Mouse (Mus musculus) left cerebral cortex, adult 18-20 months (tissue): ENCODE measurements around the gene Tnfaip6. TPM values are rescaled to one million over a fixed set of nuclear protein-coding genes. Genes with fewer than 3 reads are reported as not detected.

Experiments
- DNase-seq, 2 experiments: peaks; one replicate each; pipeline ENCODE4 v3.0.0; 2021 to 2022; ENCODE audit warnings: low spot score in 2 of 2, mixed read lengths in 1 of 2
- total RNA-seq, 2 experiments: library from RNA; stranded (reverse); gene quantifications; 2 replicates each; pipeline ENCODE4 v1.2.3; 2021

Tnfaip6 gene
- total RNA-seq, 2 experiments from 2014 or later: 6.0 to 10.3 TPM

DNA sequence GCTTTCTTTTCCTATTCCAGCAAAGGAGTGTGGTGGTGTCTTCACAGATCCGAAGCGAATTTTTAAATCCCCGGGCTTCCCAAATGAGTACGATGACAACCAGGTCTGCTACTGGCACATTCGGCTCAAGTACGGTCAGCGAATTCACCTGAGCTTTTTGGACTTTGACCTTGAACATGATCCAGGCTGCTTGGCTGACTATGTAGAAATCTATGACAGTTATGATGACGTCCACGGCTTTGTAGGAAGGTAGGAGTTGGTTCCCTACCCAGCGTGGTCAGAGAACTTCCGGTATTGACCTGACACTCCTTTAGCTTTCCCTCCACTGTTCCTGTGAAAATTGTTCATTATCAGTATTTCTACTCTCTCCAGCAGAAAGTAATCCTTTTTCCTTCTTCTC, 13.0 kb downstream of the Tnfaip6 start:
- DNase-seq: no peak

DNA sequence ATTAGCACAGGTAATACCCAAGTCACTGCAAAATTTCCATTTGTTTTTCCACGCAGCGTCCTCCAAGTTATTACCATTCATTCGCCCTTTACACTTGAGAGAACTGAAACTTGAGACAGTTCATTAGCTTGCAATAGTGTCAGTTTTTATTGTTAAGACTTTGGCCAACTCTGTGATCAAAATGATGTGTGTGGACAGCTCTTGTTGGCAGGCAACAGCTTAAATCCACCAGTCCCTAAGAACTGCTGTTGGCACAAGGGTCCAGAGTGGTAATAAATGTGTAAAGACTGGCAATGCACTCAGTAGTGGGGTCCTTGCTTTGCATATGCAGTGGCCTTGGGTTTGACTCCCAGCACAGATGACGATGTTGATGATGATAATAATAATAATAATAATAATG, 14.5 kb downstream of the Tnfaip6 start:
- DNase-seq: no peak

DNA sequence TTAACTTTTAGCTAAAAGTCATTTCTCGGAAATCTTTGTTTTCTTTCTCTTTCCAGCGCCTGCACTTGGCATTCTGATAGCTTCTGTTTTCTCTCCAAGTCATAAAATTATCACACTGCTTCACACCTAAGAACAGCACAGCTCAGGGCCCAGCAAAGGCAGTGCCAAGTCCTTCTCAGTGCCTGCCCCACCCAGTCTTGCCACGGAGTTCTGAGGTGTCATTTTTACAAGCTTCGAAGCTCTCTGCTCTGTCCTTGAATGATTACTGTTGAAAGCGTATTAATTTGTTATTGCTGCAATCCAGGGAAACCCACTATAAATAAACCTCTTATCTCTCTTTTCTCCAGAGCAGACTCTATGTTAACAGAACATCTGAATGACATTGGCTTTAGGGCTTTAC, 15.7 kb downstream of the Tnfaip6 start:
- no peak for DNase-seq

DNA sequence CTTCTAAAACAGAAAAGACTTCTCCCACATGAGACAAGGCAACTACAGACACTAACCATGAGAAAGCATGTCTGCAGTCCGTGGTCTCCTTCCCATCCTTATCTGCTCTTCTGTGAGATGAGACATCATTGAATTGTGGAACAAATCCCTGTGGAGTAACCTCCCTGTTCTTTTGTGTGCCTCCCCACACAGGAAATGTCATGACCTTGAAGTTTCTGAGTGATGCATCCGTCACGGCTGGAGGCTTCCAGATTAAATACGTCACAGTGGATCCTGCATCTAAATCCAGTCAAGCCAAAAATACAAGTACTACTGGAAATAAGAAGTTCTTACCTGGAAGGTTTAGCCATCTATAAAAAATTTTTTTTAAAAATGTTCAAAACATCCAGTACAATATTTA, 17.8 kb downstream of the Tnfaip6 start:
- no peak for DNase-seq

DNA sequence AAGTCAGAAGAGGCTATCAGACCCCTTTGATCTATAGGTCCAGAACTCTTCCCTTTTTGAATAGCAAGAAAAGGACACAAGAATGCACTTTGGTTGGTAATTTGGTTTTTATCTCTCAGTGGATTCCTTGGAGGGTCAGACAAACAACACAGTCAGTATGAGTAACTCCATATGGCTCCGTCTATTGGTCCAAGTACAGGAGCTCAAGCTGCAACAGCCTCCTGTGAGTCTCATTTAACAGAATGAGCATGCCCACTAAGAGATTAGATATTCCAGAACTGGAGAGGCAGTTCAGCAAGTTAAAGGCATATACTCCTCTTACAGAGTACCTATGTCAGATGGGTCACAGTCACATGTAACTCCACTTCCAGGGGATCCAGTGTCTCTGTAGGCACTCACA, 19.3 kb downstream of the Tnfaip6 start:
- no peak for DNase-seq

DNA sequence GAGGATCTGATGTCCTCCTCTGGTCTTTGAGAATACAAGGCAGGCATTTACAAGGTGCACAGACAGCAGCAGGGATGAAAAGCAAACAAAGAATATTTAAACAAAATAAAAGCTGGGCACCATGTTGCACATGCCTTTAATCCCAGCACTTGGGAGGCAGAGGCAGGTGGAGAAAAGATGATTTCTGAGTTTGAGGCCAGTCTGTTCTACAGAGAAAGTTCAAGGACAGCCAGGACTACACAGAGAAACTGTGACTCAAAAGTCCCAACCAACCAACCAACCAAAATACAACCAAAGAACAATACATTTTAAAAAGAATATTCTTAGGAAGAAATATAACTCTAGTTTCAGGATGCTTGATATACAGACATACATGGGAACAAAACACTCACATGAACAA, 19.9 kb downstream of the Tnfaip6 start:
- no peak for DNase-seq

DNA sequence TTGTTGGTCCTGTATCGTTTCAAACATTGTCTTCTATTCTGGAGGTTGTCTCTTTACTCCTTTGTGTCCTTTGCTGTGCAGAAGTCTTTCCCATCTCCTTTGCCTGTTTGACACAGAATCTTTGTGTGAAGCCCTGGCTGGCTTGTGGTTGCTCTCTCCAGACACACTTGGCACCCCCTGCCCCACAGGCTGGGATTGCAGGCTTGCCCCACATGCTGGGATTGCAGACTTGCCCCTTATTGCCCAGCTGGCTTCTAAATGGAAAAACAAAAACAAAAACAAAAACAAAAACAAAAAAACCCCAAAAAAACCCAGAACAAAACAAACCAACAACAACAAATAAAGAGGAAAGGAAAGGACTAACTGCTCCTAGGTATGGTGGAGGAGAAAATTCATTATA, 30.8 kb downstream of the Tnfaip6 start:
- DNase-seq: no peak

DNA sequence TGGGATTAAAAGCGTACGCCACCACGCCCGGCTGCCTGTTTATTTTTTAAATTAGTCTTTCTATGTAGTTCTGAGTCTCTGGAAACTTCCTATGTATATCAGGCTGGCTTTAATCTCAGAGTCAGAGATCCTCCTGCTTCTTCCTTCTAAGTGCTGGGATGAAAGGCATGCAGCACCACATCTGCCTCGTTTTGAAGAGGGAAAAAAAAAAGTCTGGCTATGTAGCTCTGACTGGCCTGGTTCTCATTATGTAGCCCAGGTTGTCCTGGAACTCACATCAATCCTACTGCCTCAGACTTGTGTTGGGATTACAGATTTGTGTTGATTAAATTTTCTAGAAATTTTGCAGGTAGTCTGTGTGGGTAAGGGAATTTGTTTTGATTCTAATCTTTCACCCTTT, 33.0 kb downstream of the Tnfaip6 start:
- no peak for DNase-seq

DNA sequence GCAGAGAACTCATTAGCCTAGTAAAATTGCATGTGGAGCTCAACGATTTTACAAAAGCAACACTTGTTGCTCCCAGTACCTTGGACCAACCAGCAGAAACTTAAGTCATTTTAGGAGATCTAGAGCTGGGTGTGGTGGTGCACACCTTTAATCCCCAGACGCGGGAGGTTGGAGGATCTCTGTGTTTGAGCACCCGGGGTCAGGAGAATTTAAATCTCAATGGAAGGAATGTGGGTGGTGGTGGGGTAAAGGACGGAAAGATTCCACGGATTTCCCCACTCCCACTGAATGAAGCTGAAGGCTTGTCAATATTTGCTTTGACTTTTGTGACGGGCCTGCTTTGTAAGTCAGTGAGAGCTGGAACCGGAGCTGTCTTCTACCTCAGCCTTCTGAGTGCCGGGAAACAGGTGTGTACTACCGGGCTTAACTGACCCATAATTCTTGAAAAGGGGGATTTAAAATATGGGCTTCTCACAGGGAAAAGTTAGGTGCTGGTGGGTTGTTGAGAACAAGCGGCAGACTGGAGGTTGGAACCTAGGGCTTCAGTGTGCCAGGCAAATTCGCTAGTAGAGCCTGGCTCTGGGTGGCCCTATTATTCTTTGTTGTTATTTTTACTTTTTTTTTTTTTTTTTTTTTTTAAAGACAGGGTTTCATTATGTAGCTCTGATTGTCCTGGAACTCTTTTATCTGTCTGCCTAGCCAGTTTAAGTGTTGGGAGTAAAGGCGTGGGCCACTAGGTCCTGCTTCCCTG, 33.6 kb downstream of the Tnfaip6 start:
- DNase-seq: no peak

DNA sequence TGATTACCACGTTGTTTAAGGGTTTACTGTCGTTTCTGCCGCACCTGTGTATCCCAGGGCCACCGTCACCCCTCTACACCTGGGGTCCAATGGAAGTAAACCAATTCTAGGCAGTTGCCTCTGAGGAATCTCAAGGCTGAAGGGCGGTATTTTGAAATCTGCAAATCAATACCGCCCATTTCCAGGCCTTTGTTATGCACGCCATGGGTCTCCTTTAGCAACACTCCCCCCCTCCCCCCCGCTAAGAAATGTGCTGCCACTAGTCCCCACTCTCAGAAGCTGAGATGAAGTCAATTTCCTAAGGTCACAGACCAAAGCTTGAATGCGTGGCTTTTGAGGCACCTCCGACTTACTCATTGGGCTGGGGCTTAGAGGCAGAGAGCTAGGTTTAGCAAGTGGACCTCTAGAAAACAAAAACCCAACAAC, 34.3 kb downstream of the Tnfaip6 start:
- no peak for DNase-seq

DNA sequence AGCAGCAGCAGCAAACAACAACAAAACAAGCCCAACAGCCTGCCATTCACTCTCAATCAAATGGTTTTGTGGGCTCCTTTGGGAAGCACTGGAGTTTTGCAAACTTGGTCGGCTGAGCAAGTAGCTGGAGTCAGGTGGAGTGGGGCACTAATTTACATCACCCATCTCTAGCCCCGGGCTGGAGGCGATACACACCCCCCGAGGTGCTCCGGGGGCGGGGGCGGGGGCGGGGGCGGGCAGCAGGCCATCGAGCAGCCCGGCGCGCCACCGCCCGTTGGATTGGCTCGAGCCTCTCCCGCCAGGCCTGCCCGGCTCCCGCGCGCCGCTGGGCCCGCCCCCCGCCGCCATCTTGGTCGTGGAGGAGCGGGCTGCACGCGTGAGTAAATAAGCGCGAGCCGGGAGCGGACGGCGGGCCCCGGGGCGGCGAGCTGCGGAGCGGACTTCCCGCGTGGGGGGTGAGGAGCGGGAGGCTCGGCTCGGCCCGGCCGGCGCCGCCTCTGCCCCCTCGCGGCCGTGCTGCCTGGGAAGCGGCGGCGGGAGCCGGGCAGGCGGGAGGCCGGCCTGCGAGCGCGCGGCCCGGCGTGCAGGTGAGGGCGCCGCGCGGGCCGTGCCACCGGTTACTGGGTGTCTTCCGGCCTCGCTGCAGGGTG, 34.8 kb downstream of the Tnfaip6 start, which contains the start of gene Rif1:
TSS of gene Rif1 (plus strand) at position 342 of the 650 bp plus-strand sequence.
- peak; percentile 81 to 85 for DNase-seq

DNA sequence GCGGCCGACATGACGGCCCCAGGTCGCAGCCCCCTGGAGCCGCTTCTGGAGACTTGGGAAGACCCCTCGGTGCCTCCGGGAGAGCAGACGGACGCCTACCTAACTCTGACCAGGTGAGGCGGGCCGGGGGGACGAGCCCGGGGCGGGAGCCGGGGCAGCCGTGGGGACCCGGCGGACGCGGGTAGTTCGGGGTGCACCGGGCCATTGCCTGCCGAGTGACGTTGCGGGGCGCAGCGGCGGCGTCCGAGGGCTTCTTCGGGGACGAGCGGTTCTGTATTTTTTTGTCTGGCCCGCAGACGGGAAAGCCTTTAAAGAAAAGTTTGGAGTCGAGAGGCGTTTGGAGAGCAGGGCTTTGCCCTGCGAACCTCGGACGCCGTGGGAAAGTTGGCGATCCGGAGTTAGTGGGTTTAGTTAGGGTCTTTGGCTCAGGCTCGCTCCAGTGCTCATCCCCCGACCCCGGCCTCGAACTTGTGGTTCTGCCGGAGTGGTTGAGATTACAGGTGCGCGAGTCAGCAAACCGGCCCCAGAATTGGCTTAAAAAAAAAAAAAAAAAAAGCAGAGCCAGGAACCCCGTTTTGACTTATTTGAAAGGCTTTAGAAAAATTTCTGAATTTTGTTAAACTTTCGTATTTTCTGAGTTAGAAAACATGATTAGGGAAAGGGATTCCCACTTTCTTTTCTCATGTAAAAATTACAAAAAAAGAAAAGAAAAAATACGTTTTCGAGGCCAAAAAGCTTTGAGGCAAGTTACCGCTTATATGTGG, 35.5 kb downstream of the Tnfaip6 start:
- DNase-seq: peak in 1 of 2 experiments; percentile 24

DNA sequence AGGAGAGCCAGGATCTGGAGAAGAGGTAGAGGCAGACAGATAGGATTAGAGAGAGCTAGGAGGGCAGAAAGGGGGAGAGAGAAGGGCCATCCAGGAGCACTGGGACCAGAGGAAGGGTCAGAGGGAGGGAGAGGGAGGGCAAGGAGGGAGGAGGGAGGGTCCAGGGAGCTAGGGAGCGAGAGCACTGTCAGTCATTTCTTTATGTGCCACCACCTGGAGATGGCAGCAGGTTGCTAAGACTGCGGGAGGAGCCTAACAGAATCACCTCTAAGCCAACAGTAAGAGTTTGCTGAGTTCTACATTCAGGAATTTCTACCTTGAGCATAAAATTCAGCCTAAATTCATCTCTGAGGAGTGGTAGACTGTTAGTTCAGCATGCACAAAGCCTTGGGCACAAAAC, 40.9 kb downstream of the Tnfaip6 start:
- no peak for DNase-seq

DNA sequence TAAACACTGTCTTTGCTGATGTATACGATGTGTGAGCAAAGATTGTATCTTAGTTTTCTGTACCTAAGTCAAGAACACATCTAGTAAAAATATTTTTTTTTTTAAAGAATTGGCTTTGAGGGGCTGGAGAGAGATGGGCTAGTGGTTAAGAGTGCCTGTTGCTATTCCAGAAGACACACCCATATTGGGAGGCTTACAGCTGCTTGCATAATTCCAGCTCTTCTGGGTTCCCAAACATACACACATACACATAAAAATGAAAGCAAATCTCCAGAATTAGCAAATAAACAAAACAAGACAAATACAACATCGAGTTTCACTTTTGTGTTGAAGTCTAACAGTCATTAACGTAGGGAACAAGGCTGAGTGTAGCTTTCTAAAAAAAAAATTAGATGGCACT, 46.2 kb downstream of the Tnfaip6 start:
- DNase-seq: no peak

DNA sequence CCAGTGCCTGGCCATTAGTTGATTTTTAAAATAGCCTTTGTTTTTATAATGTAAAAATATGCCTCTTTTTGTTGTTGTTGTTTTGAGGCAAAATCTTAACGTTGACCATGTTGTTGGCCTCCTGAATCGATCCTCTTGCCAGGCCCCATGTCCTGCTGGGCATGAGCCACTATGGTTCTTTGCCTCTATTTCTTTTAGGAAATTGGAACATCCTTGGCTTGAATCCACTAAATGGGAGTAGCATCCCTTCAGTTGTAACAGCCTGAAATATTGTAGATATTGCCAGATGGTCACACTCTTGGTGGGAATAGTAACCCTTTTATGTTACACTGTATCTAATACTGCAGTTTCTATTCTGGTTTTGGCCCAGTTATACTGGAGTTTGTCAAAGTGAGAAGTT, 46.8 kb downstream of the Tnfaip6 start:
- DNase-seq: no peak

Other genes with a start within 250 kb of the Tnfaip6 start
- gene Rbm43, start 102.8 kb upstream of the Tnfaip6 start, total RNA-seq: 10 to 100 TPM; 16.7 to 20.3 TPM
- gene Nmi, start 64.5 kb upstream of the Tnfaip6 start, total RNA-seq: 1 to 10 TPM; 2.4 to 3.0 TPM
- 10 to 100 TPM; 26.5 to 28.2 TPM for gene Rif1, start 34.8 kb downstream of the Tnfaip6 start, total RNA-seq